Mouse (Mus musculus) fat pad, adult 2 months (tissue): ENCODE measurements around the gene Oit3.

ENCODE experiments used
- DNase-seq: peaks from one replicate; pipeline ENCODE4 v3.0.0-alpha.2; 2011; ENCODE audit warnings: low read depth, low spot score; ENCODE audit errors: extremely low read depth

Gene Oit3

DNA sequence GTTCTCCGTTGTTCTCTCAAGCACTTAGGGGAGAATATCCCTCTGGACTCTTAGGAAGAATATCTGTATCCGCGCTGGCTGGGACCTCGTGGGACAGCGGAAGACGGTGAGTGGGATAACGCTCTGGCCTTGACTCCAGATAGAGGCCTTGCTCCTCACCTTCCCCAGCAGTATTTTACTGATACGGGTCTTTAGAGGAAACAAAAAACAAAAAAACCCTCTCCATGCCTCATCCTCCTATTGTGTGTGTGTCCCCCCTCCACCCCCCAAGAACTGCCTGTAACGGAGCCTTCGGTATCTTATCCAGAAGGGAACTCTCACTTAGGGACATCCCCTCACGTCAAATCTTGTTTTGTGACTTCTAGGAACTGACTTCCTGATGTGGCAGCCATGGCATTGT, at the start of gene Oit3:
Oit3 (minus strand) TSS at position 44 of the 400 bp plus-strand sequence.
- DNase-seq = no peak

DNA sequence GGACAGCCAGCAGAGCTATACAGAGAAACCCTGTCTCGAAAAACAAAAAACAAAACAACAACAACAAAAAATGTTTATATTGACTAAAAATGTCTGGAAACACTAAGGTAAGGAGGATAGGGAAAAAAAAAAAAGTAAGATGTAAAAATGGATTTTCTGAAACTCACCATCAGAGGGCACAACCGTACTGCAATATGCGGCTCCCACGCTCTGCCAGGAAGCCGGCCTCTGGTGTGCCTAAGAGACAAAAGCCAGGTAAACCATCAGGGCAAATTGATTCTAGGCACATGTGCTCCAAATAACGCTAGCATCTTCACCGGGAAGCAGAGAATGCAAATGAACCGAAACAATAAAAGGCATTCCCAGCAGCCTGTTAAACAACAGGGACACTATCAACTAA, 49.3 kb upstream of the Oit3 start:
- no peak for DNase-seq

GRCm38 (mm10) chr10:59489411-59489810, 47.8 kb upstream of the Oit3 start:
- DNase-seq = no peak

DNA sequence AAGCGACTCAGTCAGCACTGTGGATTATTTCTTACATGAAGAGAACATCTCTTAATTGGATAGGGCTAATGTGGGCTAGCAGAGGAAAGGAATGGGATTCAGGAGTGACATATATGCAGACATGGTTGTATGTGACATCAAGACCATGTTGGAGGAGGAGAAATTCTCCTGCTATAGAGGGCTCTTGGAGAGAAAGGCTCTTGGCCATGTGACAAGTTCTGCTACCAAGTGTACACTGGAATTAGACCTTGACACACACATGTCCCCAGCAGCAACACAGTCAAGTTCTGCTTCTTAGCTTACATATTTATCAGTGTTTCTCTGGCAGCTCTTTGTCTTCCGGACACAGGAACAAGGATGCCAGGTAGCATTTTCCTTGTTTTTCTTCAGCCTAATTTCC, 45.8 kb upstream of the Oit3 start:
- no peak for DNase-seq

DNA sequence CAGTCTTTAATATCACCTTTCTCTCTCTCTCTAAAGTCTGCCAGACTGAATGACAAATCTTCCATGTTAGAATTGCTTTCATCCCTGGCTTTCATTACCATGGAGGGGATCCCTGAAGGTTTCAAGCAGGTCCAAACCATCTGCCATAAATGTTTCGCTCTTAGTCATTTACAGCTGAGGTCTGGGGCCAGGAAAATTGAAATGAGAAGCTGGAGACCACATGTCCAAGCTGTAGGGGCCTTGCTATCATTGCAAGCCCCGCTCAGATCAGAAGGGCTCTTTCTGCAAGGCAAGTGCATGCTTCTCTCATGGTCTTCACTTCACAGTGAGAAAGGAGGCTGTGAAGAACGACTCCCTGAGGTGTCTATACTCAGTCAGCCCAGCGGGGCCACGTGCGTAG, 42.7 kb upstream of the Oit3 start:
- DNase-seq = no peak

GRCm38 (mm10) chr10:59481381-59481780, 39.8 kb upstream of the Oit3 start:
- no peak for DNase-seq

- DNase-seq = no peak
These were observed 28.9 kb upstream of the Oit3 start for GRCm38 (mm10) chr10:59470451-59470850.

DNA sequence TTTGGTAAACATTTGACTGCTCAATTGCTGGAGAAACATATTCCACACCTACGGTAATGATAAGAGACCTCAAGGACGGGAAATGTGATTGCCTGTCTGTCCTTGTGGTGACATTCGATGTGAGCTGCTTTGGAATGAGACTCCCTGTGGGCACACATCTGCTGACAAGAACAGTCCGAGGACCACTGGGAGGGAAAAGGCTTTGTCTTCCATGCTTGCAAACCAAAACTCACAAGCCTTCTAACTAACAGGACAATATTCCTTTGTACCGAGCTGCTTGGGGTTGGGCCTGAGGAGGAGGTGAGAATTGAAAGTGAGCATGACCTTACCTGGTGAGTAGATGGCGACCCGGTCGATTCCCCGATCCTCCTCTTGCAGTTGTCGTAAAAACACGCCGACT, 25.7 kb upstream of the Oit3 start:
- DNase-seq = no peak

- DNase-seq = no peak
These were observed 25.0 kb upstream of the Oit3 start for GRCm38 (mm10) chr10:59466626-59467025.

DNA sequence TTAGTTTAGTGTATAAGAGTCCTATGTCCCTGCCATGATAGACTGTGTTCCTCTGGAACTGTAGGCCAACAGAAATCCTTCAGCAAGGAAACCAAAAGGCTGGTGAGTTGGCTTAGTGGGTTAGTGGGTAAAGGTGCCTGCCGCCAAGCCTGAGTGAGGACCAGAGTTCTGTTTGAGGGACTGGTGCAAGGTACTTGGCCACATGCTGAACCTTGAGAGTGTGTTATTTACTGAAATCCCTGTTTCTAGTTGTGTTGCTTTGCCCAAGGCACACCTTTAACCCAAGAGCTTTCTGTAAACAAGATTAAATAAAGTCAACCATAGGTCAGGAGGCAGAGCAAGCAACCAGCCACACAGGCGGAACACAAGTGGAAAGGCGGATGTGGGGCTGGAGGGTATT, 24.0 kb upstream of the Oit3 start:
- no peak for DNase-seq

DNA sequence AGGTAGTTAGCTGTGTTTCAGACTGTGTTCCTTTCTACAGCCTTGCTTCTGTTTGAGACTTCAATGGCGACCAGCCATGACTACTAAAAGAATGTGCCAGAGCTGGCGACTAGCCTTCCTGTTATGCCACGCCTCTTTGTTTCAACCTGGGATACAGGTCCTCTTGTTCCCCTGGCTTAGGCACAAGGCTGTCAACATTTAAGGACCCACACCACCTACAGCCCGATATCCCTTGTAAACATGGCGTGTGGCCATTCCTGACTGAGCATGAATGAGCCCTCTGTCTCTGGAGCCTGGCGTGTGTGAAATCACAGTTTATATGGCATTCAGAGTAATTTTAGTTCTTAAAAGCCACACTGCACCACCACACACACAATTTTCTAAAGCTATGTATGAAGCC, 20.7 kb upstream of the Oit3 start:
- no peak for DNase-seq

DNA sequence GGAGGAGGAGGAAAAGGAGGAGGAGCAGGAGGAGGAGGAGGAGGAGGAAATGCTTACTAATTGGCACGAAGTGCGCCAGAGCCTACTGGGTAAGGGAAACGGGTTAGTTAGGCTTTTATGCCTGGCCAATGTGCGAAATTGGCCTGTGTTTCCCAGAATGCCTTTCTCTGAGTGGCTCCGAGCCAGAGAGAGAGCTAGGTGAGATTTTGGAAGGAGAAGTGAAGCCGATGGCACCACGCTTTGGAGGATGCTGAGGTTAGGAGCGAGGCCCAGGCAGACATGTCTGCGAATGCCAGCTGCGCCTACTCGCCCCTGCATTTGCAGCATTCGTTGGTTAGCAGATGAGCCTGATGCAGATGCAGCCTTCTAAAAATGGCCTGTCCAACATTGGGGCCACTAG, 18.2 kb upstream of the Oit3 start:
- DNase-seq = no peak

DNA sequence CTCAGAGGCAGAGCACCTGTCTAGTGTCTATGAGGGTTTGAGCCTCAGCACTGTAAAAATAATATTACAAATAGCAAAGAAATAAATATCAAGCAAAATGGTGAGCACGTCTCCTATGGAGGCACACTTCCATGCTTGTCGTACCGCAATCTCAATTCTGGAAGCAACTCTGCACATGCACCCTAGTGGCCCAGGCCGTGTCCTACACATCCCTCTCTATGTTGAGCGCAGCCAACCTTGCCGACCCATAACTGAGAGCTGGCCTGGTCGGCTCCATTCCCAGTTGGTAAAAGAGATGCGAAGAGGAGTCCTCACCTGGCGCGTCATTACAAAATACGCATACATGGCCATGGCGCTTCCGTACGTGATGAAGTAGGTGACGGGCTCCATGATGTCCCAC, 13.1 kb upstream of the Oit3 start:
- no peak for DNase-seq

GRCm38 (mm10) chr10:59451839-59452238, 10.3 kb upstream of the Oit3 start:
- no peak for DNase-seq

DNA sequence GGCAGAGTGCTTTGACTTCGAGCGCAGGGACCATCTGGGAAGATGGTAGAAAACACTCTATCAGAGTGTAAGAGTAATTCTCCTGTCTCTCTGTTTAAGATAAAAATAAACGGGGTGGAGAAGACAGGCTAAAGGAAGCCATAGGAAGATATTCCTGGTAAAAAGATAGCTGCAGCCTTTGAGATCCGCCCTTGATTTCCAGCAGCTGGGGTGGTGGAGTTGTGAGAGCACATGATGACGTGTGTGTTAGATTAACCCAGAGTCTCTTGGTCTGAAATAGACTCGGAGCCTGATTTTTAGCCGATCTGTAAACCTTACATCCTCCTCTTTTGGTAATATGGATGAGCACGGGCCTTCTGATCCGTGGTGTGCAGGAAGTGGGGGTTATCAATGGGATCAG, 6.0 kb upstream of the Oit3 start:
- no peak for DNase-seq

DNA sequence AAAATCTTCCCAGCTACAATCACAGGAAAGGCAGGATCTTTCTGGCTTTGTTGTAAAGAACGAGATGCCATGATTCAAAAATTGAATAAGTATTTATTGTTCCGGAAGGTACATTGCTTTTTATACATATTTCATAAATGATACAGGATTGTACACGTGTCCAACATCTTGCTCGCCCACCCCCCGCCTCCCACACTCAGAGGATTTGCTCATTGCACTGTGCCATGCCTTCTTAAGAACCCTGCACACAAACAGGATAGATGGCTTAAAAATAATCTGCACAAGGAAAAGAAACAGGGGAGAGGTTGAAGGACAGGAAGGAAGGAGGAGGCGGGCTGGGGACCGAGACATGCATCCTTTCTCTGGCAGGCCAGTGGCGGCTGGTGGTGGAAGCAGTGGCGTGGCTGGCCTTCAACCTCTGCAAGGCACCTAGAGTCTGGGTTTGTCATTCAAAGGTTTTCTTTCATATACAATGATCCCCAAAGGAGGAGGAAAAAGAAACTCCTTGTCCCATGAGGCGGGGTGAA, 5.4 kb upstream of the Oit3 start:
- no peak for DNase-seq

- no peak for DNase-seq
These were observed 3.1 kb upstream of the Oit3 start for GRCm38 (mm10) chr10:59444635-59445034.

- DNase-seq = no peak
These were observed 2.5 kb upstream of the Oit3 start for GRCm38 (mm10) chr10:59444106-59444505.

DNA sequence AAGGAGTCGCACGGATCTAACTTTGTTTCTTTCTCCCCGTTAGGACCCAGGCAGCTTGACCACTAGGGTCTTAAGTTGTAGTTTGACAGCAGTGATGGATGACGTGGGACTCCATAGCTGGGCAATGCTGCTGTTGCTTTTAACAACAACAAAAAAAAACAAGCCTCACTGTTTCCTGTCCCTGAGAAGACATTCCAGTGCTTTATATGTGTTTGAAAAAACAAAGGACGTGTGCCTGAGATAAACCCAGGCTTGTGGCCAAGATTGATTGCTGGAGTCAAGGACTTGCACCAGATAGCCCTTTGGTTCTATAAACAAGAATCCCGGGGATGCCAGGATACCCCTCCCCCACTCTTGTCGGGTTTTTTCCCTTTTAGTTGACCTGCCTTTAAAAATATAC, 1.6 kb upstream of the Oit3 start:
- no peak for DNase-seq

DNA sequence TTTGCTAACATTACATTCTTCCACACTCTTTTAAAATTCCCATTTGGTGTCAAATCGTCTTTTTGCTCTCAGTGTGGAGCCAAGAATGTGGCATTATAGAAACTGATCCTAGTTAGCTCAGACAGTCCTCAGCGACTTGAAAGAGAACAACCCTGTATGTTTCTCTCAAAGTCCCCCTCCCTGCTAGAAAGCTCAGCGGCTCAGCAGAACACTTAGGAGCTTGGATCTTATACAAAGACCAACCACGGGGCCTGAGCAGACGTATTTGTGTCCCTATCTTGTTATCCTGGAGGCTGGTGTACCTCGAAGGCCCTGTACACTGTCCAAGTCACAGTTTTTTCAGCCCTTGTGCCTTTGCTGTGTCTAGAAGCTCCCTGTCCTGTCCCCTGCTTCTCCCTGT, 1.4 kb downstream of the Oit3 start:
- DNase-seq = no peak

GRCm38 (mm10) chr10:59439508-59439931, 2.1 kb downstream of the Oit3 start:
- no peak for DNase-seq

DNA sequence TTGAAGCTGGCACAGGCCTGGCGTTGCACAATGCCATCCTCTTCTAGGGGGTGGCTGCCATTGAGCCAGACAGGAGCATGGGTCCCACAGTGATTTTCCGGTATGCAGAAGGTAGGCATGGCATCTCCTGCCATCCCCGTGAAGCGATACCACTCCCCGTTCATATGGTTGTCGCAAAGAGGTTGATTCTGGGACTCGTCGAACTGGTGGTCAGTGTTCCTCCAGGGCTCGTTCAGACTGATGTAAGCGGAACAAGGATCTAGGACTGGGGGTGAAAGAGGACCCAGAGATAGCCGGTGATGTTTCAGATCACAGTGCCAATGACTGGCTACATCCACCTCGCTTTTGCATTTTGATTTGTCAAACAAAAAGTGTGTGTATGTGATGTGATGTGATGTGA, 2.9 kb downstream of the Oit3 start:
- DNase-seq = no peak

DNA sequence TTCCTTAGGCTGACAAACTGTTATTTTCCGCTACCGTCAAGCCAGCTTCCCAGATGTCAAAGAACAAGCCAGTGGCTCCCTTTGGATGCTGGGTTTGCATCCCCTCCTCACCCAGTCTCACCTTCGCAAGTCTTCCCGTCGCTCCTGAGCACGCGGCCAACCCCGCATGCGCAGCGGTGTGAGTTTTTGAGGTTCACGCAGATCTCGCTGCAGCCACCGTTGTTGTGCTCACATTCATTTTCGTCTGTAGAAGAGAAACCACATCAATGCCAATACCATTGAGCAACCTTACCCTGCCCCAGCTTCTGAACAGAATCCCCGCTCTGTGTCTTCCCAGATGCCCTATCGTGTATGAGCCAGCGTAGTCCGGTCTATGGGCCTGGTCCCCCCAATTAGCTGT, 5.8 kb downstream of the Oit3 start:
- no peak for DNase-seq

GRCm38 (mm10) chr10:59430701-59431218, 10.8 kb downstream of the Oit3 start:
- no peak for DNase-seq
